Mouse (Mus musculus): ENCODE data around the gene Zfp948.
"Not testable (repeated sequence)": the region's sequence is repeated elsewhere in the genome, so short reads cannot be mapped to it uniquely, and the experiment has no call there.

Zfp948 gene

DNA sequence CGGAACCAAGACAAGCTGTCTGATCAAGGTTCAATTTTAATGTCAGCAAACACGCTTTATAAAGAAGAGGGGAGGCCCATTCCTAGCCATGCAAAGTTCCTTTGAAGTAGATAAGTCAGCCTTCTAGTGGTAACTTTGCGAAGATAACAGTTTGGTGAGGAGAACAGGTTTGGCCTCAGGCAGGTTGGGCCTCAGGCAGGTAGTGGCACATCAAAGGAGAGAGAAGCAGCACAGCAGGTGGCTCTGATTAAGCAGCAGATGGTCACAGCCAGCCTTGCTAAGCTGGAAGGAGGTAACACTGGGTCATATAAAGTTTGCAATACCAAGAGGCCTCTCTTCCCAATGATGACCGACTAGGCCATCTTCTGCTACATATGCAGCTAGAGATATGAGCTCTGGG lies 69.0 kb downstream of the Zfp948 start:
- DNase-seq (ENCODE audit: low read depth, low spot score), result not testable (repeated sequence)
